Mouse (Mus musculus) bone marrow macrophage, adult 2 months (primary cell): ENCODE data around the gene Gm10553.
"Not testable (repeated sequence)": the region's sequence is repeated elsewhere in the genome, so short reads cannot be mapped to it uniquely, and the experiment has no call there.

Source experiments
- CTCF ChIP-seq: IDR thresholded peaks from 2 replicates; pipeline ENCODE4 v1.5.1; 2012; ENCODE audit warnings: low read depth, mild to moderate bottlenecking, low read length, moderate library complexity
- POLR2A ChIP-seq: IDR thresholded peaks from 2 replicates; pipeline ENCODE4 v1.6.1; 2012; ENCODE audit warnings: mild to moderate bottlenecking, low read depth, low read length, borderline replicate concordance

DNA sequence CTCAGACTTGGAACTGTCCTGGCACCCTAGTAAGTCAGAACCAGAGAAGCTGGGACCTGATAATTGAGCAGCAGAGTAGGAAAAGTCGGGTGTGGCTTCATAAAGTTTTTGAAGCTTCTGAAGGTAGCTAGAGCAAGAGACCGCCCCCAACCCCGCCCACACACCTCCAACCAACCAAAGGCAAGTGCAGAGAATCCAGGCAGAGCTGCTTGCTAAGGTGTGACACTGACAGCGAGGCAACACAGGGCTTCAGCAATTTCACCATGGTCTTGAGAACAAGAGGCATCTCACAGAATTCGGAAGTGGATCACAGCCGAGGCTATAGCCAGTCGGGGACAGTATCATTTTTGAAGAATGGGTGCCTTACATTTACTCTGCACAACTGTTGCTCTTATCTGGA is 9.8 kb downstream of the Gm10553 start, which contains the start of gene A530032D15Rik:
- TF ChIP-seq CTCF, POLR2A: not testable (repeated sequence)
